Mouse (Mus musculus) heart, adult 11 months (tissue): ENCODE measurements around the gene Poldip3.

Source experiments
- DNase-seq: peaks from one replicate; pipeline ENCODE4 v3.0.0; 2022

The Poldip3 gene

DNA sequence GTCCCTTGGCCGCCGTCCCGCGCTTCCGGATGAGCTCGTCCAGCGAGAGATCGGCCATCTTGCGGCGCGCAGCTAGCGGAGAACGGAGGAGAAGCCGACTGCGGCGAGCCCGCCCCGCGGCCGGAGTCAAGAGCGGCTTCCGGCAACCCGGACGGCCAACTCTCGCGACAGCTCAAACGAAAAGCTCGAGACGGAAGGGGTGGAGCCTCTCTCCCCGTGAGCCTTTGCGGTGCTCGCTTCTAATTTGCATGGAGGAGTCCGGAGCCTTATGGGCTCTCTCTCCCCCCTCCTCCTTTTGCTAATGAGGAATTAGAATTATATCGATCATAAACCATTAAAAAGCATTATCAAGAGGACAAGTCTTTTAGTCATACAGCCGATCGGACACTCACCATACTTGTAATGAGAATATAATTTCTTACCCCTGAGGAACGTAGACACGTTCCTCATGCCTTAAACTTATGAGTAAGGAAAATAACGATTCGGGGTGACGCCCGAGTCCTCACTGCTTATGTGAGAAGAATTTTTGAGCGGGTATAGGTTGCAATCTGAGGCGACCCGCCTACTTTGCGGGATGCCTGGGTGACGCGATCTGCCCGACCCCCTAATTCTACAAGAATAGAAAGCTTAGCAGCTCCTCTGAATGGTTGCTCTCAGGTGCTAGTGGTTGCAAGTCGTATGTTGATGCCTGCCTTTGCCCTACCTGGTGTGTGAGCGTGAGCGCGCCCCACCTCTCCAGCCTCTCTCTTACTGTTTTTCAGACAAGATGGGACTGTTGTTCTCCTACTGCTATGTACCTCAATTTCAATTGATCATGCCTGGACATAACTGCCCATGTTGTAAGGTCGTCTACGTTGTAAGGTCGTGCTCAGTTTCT is at the start of gene Poldip3:
Poldip3 (minus strand) TSS at position 189 of the 877 bp plus-strand sequence.
- peak; percentile 100 for DNase-seq

DNA sequence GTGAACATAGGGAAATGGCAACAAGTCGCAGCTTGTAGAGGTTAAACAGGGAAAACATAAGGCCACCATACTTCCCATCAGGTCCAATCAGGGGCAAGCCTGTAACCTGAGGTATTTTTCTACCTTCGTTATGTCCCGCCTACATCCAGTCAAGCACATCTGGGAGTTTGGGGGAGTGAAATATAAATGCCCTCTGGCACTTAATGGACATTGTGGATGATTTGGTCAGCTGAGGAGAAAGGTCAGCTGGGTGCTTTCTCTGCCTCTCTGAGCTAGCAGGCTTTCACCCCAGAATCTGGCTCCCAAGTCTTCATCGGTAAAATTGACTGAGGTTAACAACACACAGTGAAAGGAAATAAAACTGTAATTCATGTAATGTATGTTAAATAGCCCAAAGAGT is 44.2 kb upstream of the Poldip3 start:
- DNase-seq, result no peak

DNA sequence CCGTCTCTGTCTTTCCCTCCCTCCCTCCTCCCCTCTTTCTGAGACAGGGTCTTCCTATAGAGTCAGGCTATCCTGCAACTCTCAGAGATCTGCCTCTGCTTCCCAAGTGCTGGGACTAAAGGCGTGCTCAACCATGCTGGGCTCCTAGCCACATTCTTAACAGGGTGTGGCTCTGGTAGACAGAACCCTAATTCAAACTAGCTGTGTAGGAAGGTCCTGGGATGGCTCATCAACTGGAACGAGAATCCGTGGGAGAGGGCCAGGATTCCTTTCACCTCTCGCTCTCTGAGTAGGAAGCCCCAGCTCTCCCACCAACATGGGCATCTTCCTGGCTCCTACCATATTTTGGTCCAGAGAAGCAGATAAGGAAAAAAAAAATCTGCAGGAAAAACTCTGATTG is 33.2 kb upstream of the Poldip3 start:
- peak; percentile 93 for DNase-seq

DNA sequence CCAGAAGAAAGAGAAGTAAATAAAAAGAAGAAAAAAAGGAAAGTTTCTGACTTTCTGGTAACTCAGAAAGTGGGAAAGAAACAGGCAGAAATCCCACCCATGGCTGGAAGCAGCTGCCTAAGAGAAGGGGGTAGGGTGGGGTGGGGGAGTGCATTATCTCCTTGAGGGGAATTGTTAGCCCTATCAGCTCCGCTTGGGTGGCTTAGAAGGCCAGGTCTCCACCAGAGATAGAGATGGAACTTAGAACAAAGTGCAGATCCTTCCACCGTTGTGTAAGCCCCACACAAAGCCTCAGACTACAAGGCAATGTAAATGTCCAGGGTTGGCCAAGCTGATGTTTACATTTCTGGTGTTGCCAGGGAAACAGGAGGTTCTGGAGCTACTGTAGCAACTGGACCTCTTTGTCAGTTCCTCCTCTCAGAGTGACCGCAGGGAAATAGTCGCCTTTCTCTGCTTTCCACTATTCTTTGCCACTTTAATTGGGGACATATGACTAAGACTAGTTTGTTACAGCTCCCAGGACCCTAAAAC is 32.7 kb upstream of the Poldip3 start:
- DNase-seq, result no peak

DNA sequence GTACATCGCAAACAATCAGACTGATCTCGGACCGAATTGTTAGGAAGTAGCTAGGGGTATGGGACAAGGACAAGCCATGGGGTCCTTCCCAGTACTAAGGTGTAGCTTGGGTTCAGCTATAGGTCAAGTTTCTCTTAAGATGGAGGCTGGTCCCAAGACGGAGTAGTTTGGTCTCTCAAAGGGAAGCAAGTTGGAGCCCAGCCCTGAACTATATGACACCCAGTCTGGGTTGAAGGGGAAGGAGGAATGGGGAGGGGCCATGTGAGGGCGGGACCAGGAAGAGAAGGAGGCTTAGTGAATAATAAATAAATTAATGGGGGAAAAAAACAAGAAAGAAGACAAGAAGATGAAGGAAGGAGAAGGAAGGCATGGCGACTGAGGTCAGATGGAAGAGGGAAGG is 30.8 kb upstream of the Poldip3 start:
- no peak for DNase-seq

DNA sequence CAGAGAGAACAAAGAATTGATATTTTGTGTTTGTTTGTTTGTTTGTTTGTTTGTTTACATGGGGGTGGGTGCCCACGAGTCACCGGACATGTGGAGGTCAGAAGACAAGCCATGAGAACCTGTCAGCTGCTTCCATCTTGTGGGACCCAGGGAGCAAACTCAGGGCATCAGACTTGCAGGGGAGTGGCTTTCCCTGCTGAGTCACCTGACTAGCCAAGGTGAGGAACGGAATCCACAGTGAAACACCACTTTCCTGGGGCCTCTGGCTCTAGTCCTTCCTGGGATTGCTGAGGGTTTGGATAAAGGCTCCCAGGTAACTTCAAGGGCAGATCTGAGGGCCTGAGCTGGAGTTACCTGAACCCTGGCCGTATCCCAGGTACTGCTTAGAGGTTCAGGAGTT is 27.5 kb upstream of the Poldip3 start:
- DNase-seq, result no peak

DNA sequence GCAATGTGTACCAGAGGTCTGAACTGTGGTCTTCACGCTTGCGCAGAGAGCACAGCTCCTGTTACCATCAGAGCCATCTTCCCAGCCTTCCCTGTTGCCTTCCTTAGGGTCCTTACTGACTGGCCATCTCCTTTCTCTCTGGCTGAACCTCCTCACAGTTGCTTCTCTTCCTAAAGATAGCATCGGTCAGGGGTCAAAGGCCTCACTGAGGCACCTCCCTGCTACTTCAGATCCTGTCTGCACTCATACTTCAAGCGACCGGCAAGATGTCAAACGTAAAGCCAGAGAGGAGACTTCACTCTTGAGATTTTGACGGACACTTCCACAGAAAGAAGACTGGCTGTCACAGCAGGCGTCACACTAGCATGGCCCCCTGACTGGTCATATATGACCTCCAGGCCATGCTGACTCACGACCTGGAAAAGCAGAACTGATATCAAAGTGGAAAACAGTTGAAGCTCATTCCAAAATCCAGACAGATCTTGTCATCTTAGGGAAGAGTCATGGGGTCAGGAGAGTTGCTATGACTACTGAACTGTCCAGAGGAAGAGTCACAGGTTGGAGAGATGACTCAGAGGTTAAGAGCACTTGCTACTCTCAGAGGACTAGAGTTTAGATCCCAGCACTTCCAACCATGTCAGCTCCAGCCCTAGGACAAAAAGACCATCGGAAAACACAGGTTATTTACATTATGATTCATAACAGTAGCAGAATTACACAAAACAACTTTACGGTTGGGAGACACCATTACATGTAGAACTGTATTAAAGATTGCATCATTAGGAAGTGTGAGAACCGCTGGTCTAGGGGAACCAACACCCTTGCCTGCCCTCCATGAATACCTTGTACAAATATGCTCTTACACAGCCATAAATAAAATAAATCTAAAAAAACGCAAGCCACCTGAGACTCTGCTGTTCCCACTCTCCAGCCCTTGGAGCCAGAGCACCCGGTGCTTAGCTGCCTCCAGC is 25.0 kb upstream of the Poldip3 start:
- DNase-seq, result no peak

DNA sequence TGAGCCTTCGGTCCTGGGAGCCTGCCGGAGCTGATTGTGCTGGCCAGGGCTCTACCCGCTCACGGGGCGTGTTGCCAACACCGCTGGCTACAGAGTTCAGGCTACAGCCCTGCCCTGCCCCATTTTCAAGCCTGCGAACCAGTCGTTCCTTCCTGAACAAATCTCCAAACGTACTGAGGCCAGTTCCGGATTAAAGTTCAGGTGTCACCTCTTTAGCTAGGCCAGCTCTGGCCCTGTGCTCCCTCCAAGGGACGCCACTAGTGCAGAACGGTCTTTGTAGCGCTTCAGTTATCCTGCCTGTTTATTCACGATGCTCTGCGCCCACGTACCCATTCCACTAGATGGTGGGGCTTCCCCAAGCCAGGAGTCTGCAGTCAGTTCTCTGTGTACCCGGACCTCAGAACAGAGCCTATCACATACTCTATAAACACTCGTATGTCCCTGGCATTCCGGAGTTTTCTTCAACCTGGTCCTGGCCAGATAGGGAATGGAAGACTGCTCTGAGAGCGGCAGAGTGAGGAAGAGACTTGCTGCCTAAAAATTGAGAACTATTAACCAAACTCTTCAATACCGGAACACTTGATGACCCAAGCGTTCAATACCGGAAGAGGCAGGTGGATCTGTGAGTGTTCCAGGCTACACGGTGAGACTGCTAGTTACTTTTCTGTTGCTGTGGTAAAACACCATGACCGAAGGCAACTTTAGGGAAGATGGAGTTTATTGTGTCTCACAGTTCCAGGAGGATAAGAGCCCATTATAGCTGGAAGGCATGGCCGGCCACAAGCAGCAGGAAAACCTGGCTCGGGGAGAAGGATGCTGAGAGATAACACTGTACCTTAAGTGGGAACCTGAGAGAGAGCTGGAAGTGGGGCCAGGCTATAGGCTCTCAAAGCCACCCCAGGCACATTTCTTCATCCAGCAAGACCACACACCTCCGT is 23.6 kb upstream of the Poldip3 start, which contains the start of gene Cyb5r3:
Cyb5r3 (minus strand) TSS at position 101 of the 938 bp plus-strand sequence.
- DNase-seq, result peak; percentile 88

DNA sequence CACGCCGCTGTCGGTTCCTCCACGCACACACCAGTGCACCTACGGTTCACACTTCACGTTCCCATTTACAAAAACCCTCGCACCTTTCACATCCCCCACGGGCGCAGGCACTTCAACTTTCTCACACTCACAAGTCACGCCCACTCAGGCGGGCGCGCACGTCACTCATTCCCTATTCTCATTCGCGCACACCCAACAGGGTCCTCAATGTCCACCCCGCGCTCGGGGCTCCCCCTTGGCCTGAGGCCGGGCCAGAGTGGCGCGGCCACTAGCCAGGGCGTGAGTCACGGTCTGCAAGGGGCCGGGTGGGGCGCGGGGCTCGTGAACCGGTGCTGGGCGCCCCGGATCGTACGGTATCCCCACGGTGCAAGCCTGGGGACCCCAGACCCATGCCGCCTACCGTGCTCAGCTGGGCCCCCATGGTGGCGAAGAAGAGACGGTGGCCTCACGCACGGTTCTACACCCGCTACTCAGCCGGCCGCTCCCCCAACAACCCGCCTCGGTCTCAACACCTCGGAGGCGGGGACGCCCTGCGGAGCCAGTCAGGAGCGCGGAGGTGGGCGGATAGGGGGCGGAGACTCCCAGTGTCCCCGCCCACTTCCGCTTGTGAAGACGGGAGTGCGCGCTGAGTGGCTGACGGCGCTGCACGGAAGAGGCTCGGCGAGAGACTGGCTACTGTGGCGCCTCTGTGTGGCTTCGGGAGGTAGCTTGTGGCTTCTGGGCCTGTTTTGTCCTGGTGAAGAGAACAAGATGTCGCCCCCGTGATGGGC is 22.7 kb upstream of the Poldip3 start:
- DNase-seq, result peak; percentile 100

DNA sequence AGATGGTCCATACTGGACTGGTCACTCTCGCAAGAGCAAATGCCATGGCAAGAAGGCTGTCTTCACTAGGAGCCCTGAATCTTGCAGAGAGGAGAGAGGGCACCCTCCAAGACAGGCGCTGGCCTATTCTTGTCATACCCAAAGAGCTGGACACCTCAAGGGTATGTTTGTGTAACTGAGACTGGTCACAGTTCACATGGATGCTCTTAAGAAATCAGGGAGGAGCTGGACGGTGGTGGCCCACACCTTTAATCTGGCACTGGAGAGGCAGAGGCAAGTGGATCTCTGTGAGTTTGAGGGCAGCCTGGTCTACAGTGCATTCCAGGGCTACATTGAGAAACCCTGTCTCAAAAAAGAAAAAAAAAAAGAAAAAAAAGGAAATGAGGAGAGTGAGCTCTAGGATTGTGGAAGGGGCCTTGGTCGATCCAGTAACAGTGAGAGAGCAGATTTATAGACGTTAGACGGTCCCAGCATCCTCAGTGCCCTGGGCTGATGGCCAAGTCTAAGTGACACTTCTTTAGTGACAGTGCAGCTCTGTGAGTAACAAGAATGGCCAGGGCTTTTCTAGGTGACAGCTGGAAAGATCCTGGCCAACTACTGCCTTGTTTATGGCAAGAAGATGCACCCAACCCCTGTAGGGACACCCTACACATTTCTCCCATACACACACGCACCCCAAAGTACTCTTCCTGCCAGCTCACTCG is 21.9 kb upstream of the Poldip3 start:
- no peak for DNase-seq

DNA sequence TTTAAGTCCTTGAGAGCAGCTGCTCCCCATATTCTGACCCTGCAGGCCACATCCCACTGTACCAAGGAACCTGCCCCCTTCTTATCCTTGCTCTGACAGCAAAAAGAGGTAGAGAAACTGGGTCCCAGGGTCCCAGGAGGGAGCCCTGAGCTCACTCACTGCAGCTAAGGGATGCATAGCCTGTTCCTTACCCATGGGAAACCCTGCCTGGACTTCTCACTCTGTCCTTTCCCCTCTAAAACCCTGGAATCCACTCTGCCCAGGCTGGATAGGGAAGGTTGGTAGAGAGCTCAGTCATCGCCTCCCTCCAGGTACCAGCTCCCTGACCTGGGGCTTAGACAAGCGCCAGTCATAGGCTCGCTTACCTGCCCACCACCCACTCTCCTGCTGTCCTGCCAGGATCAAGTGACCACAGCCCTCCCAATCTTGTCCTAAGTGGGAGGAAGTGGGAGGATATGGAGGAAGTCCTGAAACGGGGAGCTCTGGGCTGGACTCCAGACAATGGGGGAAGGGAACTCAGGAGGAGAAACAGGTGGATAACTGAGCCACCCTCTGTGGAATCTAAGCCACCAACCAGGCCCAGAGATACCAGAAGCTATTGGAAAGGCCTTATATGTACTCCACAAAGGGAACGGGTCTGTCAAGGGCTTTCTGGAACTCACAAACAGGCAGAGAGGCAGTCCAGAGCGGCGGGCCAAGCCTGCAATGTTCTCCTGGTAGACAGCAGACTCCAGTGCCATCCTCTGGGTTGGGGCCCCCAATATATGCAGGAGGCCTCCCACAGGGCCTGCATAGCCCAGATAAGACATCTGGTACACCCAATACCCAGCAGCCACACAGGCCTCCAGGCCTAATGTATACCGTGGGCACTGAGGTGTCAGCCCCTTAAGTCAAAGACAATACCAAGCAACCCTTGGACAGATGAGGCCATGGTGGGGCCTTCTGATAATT is 20.9 kb upstream of the Poldip3 start:
- DNase-seq, result peak; percentile 98

DNA sequence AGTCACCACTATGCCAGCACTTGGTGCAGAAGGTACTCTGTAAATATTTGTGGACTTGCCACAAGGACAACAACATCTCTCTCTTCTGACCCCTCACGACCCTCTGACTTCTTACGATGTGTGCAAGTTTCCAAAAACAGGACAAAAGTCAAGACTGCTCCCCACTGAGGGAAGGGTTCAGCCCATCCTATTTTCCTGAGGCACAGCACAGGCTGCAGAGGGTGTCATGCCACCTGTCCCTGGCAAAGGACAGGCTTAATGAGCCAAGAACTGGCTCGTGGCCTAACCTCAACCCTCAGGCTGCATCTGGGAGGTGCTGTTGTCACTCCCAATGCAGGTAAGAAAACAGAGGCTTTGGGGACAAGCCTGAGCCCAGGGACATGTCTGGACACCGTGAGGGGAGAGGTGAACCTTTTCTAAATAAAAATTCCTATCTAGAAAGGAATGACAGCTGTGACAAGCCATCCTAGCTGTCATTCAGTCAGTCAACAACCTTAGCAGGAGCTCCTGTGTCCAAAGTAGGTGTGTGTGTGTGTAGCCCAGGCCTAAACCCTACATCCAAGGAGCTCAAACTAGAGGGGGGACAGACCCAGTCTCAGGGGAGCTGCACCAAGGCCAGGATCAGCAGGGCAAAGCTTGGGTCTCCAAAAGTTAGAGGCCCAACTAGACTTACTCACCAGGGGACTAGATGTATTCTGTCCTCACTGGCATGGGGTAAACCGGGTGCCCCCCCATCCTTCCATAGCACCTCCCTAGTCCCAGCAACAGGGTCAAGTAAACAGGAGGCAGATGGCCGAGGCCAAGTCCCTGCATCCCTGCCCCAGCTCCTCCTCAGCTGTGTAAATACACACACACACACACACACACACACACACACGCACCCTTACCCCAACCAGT is 19.9 kb upstream of the Poldip3 start:
- DNase-seq, result peak; percentile 96

DNA sequence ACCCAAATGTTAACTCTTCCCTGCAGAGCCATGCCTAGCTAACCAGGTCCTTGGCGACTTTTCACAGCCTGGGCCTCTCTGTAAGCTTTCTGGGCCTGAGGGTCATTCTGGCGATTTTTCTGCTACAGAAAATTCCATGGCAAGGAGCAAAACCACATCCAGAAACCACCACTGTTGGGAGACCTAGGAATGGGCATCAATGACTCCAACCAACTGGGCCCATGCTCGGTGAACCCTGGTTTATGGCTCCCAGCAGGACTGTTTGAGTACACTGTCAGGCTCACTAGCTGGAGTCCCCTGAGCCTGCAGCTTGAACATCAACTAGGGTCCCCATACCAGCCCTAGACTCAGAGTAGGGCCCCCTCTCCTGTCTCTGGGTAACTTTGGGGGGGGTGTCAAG is 19.1 kb upstream of the Poldip3 start:
- no peak for DNase-seq

DNA sequence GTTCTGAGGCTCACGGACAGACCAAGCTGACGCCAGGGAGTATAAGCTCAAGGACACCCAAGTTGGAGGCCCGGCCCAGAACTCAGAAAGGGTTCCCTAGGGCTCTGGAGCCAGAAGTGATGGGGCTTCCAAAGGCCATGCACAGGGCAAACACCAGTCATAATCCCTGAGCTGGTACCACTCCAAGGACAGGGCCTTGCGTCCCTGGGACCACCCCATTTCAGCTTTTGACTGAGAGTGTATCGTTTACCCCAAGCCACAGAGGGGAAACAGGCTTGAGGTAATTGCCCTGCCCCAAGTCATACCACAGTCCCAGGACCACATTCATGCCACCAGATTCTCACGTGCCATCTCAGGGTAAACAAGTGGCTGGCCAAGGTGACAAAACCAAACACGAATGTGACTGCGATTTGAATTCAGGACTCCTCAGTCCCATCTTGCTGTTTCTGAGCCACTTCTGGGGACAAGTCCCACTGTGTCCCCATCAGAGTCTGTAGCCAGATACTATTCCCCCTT is 18.4 kb upstream of the Poldip3 start:
- DNase-seq, result peak; percentile 92

DNA sequence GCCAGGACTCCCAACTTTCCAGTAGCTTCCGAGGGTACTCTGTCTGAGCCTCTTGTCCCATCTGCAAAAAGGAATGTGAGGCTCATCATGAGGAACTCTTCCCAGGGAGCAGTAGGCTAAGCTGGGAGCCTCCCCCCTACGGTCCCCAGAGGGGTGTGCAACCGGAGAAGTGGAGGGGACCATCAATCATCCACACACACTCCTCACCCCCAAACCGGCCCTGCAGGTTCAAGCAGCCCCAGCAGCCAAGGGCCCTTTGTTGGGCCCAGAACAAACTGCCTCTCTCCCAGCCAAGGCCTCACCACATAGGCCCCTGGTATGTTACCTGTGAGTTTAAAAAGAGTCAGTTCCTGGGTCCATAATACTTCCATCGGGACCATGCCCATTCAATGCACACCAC is 17.9 kb upstream of the Poldip3 start:
- DNase-seq, result peak; percentile 87

DNA sequence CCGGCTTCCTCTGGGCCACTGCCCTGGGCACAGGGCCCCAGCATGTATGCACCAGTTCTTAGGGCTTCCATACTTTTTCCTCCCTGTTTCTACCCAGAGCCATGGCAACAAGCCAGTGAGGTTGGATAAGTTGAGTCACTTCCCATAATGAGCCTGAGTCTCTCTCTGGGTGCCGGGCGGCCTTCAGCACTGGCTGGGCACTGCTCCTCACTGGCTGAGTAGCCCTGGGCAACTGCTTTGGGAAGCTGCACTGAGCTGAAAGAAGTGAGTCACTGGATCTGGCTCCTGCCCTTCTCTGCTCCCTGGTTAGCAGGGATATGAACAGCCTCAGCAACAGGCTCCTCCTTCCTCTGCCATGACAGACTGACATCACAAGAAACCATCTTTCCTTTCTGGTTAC is 17.5 kb upstream of the Poldip3 start:
- DNase-seq, result peak; percentile 96

DNA sequence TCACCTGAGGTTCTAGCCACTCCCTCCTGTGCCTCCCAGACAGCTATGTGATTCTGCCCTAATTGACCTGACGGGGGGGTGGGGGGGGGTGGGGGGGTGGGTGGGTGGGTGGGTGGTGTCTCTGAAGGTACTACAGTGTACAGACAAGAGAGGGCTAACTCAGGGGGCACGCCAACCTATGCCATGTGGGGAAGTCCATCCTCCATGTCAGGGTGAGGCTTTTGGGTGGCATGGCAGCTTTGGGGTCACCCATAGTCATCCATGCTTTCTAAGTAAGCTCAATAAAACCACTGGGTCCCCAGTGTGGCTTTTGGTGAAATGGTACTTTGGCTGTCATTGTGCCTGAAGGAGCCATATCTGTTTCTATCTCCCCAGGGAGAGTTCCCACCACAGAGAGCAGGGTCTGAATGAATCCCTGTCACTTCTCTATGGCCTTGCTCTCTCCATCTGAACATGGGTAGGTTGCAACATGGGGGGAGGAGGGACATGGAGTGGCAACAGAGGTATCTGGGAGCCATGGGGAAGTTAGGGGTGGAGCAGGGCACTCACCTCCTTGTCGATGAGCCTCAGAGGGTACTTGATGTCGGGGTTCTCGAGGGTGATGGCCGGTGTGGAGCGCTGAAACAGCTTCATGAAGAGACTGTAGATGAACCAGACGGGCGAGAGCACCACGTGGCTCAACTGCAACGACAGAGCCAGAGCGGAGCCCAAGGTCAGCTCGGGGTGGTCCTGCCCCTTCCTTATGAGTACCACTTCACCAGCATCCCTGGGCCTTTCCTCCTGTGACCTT is 16.5 kb upstream of the Poldip3 start:
- DNase-seq, result peak; percentile 89
